Mouse (Mus musculus) midbrain, postnatal 0 days (tissue): ENCODE measurements at regions not wholly inside any gene's neighbourhood (a gene's known extent, or its start where the extent isn't known, plus 50 kb on each side); places are given as distances from the start of the nearest gene placed in this dataset.

ENCODE experiments used
- ATAC-seq: fragments of 200-750 bp; cut with Nextera tagmentation; 2 replicates; pipeline ENCODE4 v1.8.0; 2017; ENCODE audit warnings: moderate number of reproducible peaks, mild to moderate bottlenecking, moderate TSS enrichment, moderate library complexity; ENCODE audit not compliant: low FRiP score
- DNase-seq: peaks from one replicate; pipeline ENCODE4 v3.0.0-alpha.2; 2015; ENCODE audit warnings: low spot score
- H3K27ac ChIP-seq: fragments of 300-500 bp; sonication (generic); 2 replicates; pipeline ENCODE4 v1.5.1; 2014; ENCODE audit warnings: low read depth, mild to moderate bottlenecking, low read length, mixed read lengths
- H3K27me3 ChIP-seq: fragments of 300-500 bp; sonication (generic); 2 replicates; pipeline ENCODE4 v1.6.1; 2014; ENCODE audit warnings: low read length, control low read depth, mixed read lengths; ENCODE audit not compliant: insufficient read depth
- H3K36me3 ChIP-seq: fragments of 300-500 bp; sonication (generic); 2 replicates; pipeline ENCODE4 v1.6.1; 2014; ENCODE audit warnings: low read length, control low read depth, mixed read lengths; ENCODE audit not compliant: insufficient read depth
- H3K4me1 ChIP-seq: fragments of 300-500 bp; sonication (generic); 2 replicates; pipeline ENCODE4 v1.6.1; 2014; ENCODE audit warnings: mild to moderate bottlenecking, control low read depth, antibody characterized with exemption, low read length, mixed read lengths; ENCODE audit not compliant: insufficient read depth
- H3K4me2 ChIP-seq: fragments of 300-500 bp; sonication (generic); 2 replicates; pipeline ENCODE4 v1.6.1; 2014; ENCODE audit warnings: low read depth, mild to moderate bottlenecking, low read length, mixed read lengths; ENCODE audit not compliant: poor library complexity, severe bottlenecking
- H3K4me3 ChIP-seq: fragments of 300-500 bp; sonication (generic); 2 replicates; pipeline ENCODE4 v1.5.1; 2014; ENCODE audit warnings: low read depth, mild to moderate bottlenecking, low read length, moderate library complexity
- H3K9ac ChIP-seq: fragments of 300-500 bp; sonication (generic); replicated peaks from 2 replicates; pipeline ENCODE4 v1.6.1; 2014; ENCODE audit warnings: mild to moderate bottlenecking, low read length, moderate library complexity, mixed read lengths; ENCODE audit not compliant: poor library complexity, severe bottlenecking
- H3K9me3 ChIP-seq: fragments of 300-500 bp; sonication (generic); 2 replicates; pipeline ENCODE4 v1.6.1; 2016; ENCODE audit warnings: low read length, control low read depth
- CTCF ChIP-seq: IDR thresholded peaks from 2 replicates; pipeline ENCODE4 v1.5.1; 2016; ENCODE audit warnings: antibody characterized with exemption, mild to moderate bottlenecking
- WGBS: fragments of 180-500 bp; shearing (Covaris S2); extraction: QIAGEN DNeasy Blood & Tissue Kit; methylation state at CpG from one replicate; pipeline ENCODE4 v1.1.7; 2014; 5-methylcytosine and 5-hydroxymethylcytosine counted together

DNA sequence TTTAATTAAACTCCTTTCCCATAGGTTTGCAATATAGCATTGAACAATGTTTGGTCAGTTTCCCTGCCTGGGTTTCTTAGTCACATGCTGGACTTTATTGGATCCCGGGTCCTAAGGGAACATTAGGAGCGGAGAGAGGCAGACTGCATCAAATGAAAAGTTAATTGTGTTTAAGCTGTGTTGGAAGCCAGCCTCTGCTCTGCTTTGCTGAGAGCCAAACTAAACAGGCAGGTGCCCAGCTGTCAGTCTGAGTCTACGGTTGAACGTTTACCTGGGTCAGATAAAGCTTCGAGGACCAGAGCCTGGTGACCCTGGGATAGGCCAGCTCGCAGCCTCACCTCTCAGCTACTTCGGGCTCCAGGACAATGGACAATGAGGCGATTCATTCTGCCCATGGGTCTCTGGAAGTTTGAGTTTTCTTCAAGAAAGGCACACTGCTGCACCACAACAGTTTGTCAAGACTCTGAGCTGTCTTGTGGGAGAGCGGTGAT lies 143.8 kb downstream of the Ppp4r2 start:
- H3K9ac ChIP-seq, result no peak overlapping the region
- no peak overlapping the region for H3K4me3 ChIP-seq
- no peak overlapping the region for H3K4me2 ChIP-seq
- no peaks in the 10 kb centered on the region for H3K9me3 ChIP-seq
- peaks cover 7% of the 10 kb centered on the region; the same call in 1 of the 2 replicates for H3K4me1 ChIP-seq
- TF ChIP-seq CTCF, result no peak
- no peak overlapping the region for H3K27ac ChIP-seq
- 58% methylated on average over 9 of the region's 9 CpGs for WGBS
- no peak for ATAC-seq
- H3K27me3 ChIP-seq, result no peaks in the 10 kb centered on the region
- H3K36me3 ChIP-seq, result no peaks in the 10 kb centered on the region
- DNase-seq, result peak; percentile 43

DNA sequence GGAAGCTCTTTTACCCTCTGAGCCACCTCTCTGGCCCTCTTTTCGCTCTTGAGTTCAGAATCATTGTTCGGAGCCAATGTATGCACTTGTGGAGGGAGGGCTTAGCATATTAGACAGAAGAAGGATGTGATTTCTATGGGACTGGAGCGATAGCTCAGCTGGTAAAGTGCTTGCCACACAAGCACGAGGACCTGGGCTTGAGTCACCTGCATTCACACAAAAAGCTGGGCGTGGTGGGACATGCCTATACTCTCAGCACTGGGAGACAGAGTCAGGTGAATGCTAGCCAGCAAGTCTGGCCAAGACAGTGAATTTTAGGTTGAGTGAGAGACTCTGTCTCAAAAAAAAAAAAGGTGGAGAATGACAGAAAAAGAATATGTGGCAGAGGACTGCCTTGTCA lies 144.7 kb downstream of the Ppp4r2 start:
- H3K9me3 ChIP-seq, result no peaks in the 10 kb centered on the region
- no peak overlapping the region for H3K4me3 ChIP-seq
- ATAC-seq, result no peak
- H3K27me3 ChIP-seq, result no peaks in the 10 kb centered on the region
- no peak overlapping the region for H3K4me2 ChIP-seq
- H3K27ac ChIP-seq, result no peak overlapping the region
- TF ChIP-seq CTCF, result no peak
- no peaks in the 10 kb centered on the region for H3K36me3 ChIP-seq
- H3K4me1 ChIP-seq, result peaks cover 7% of the 10 kb centered on the region; the same call in 1 of the 2 replicates
- 88% methylated on average over 5 of the region's 5 CpGs for WGBS
- DNase-seq, result no peak
- H3K9ac ChIP-seq, result no peak overlapping the region

DNA sequence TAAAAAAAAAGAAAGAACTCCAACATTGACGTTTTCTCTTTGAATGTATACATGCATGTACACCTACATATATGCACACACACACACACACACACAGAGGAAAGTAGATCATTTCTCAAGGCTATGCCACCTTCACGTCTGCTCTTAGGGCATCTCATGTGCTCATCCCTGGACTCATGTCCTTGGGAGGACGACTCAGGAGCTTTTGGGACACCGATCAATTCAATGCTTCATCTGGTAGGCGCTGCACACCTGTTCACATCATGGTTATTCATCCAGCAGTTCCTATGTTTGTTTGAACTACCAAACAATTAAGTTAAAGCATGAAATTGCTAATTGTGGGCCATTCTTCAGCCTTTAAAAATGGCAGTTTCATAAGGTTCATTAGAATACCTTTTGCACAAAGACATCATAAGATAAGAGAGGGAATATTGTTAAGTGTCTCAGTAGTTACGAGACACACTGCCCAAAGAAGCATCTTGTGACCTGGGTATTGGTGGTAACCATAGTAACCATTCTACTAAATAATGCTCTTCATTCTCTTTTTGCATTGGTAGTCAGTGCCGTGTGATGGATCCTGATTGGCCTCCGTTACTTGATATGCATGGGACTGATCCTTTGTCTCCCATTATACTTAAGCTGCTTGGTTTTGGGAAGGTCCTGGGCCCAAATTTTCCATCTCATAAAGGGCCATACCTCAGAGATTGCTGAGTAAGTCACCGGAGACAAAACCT lies 145.5 kb downstream of the Ppp4r2 start:
- Histone ChIP-seq H3K9ac (no peak overlapping the region), H3K4me2 (no peak overlapping the region), H3K27ac (no peak overlapping the region), H3K9me3 (no peaks in the 10 kb centered on the region), H3K27me3 (no peaks in the 10 kb centered on the region), H3K4me3 (no peak overlapping the region), H3K36me3 (no peaks in the 10 kb centered on the region), H3K4me1 (peaks cover 7% of the 10 kb centered on the region; the same call in 1 of the 2 replicates)
- WGBS, result 74% methylated on average over 9 of the region's 9 CpGs
- ATAC-seq (0 out of 2 replicates have a peak, but pooled peaks have one; percentile 54), DNase-seq (no peak)
- TF ChIP-seq CTCF, result no peak

DNA sequence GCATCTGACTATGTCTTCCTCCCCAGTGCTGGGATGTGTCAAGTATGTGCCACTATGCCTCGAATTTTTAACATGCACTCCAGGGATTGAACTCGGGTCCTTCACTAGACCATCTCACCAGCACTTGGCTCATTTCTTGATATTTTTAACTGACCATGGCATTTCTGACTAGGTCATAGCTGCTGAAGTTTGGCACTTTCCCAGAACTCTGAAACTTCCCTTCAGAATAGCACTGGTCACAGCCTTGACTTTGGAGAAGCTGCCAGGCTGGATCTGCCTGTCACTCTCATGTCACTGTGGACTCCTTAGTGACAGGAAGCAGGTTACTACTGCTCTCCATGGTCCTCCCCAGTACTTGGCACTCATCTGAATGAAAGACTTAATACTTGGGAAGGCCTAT lies 146.7 kb downstream of the Ppp4r2 start:
- no peak overlapping the region for H3K4me3 ChIP-seq
- 84% methylated on average over 2 of the region's 2 CpGs for WGBS
- H3K27me3 ChIP-seq, result no peaks in the 10 kb centered on the region
- ATAC-seq (no peak), DNase-seq (no peak)
- H3K27ac ChIP-seq, result no peak overlapping the region
- no peak overlapping the region for H3K9ac ChIP-seq
- no peaks in the 10 kb centered on the region for H3K36me3 ChIP-seq
- H3K4me2 ChIP-seq, result no peak overlapping the region
- TF ChIP-seq CTCF, result no peak
- H3K4me1 ChIP-seq, result peaks cover 7% of the 10 kb centered on the region; the same call in 1 of the 2 replicates
- H3K9me3 ChIP-seq, result no peaks in the 10 kb centered on the region

DNA sequence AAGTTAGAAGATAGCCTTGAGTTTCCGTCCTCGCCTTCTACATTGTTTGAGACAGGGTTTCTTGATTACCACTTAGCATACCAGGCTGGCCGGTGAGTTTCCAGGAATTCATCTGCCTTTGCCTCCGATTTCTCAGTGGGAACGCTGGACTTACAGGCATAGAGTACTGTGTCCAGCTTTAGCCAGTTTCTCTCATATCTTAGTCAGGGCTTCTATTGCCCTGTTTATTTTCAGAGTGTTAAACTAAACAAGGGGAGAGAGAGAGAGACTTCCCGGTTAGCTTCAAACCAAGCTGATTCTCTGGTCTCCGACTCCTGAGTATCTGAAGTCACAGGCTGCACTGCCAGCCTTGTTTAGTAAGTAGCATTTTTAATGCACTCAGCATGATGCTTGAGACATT lies 151.4 kb downstream of the Ppp4r2 start:
- no peak for TF ChIP-seq CTCF
- Histone ChIP-seq H3K4me1 (no peaks in the 10 kb centered on the region), H3K4me3 (no peak overlapping the region), H3K9me3 (no peaks in the 10 kb centered on the region), H3K27ac (no peak overlapping the region), H3K27me3 (no peaks in the 10 kb centered on the region), H3K4me2 (no peak overlapping the region), H3K36me3 (no peaks in the 10 kb centered on the region), H3K9ac (no peak overlapping the region)
- no peak for DNase-seq
- 72% methylated on average over 7 of the region's 7 CpGs for WGBS
- ATAC-seq, result no peak

DNA sequence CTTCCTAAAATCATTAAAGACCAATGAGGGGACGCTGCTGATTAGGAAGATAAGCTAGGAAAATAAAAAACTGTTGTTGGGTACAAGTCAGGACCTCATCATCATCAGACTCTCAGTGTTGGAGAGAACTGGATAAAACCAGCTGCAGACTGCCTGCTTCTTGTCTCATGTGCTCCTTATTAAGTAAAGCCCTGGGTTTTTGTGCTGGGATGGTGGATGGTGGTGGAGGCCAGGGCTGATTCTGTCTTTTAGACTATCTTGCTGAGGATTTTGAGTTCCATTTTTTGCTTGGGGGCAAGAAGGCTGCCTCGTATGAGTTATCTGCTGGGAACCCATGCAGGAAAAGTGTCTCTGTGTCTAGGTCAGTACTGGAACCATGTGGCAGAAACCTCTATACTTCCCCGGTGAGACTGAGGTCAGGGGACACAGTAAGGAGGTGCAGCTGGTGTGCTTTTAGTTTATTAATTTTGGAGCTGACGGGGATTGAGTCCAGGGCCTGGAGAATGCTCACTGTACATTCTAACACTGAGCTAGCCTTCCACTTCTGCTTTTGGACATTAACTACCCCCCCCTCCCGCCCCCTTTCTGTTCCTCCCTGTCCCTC lies 152.0 kb downstream of the Ppp4r2 start:
- H3K9me3 ChIP-seq, result no peaks in the 10 kb centered on the region
- H3K27ac ChIP-seq, result no peak overlapping the region
- no peaks in the 10 kb centered on the region for H3K4me1 ChIP-seq
- H3K4me2 ChIP-seq, result no peak overlapping the region
- 76% methylated on average over 5 of the region's 5 CpGs for WGBS
- no peak for ATAC-seq
- TF ChIP-seq CTCF, result no peak
- H3K27me3 ChIP-seq, result no peaks in the 10 kb centered on the region
- H3K9ac ChIP-seq, result no peak overlapping the region
- H3K36me3 ChIP-seq, result no peaks in the 10 kb centered on the region
- no peak for DNase-seq
- H3K4me3 ChIP-seq, result no peak overlapping the region
